Mouse (Mus musculus) ES-Bruce4 (cell line): Measurements from ENCODE around the gene Slc6a20a. TPM values are rescaled to one million over a fixed set of nuclear protein-coding genes. Genes with fewer than 3 reads are reported as not detected.

ENCODE experiments used
- H3K27ac ChIP-seq: 2 replicates; pipeline ENCODE4 v1.5.1; 2012; ENCODE audit warnings: low read length, inconsistent platforms; ENCODE audit not compliant: insufficient read depth
- H3K27me3 ChIP-seq: 2 replicates; pipeline ENCODE4 v1.6.1; 2012; ENCODE audit warnings: mild to moderate bottlenecking, low read length, inconsistent platforms; ENCODE audit not compliant: control insufficient read depth, poor library complexity, insufficient read depth, severe bottlenecking
- H3K36me3 ChIP-seq: 2 replicates; pipeline ENCODE4 v1.6.1; 2012; ENCODE audit warnings: inconsistent platforms, mild to moderate bottlenecking, low read length, moderate library complexity; ENCODE audit not compliant: control insufficient read depth, poor library complexity, insufficient read depth, severe bottlenecking
- H3K4me1 ChIP-seq: one replicate; pipeline ENCODE4 v1.8.1; 2011; ENCODE audit warnings: low read length; ENCODE audit not compliant: control insufficient read depth, insufficient read depth
- H3K4me3 ChIP-seq: 2 replicates; pipeline ENCODE4 v1.5.1; 2011; ENCODE audit warnings: low read depth, mild to moderate bottlenecking, low read length
- H3K9ac ChIP-seq: 2 replicates; pipeline ENCODE4 v1.6.1; 2012; ENCODE audit warnings: low read depth, mild to moderate bottlenecking, inconsistent platforms; ENCODE audit not compliant: poor library complexity, severe bottlenecking
- H3K9me3 ChIP-seq: replicated peaks from 2 replicates; pipeline ENCODE4 v1.6.1; 2012; ENCODE audit warnings: mild to moderate bottlenecking, low read length, inconsistent platforms; ENCODE audit not compliant: control insufficient read depth, poor library complexity, insufficient read depth, severe bottlenecking
- CTCF ChIP-seq: IDR thresholded peaks from one replicate; pipeline ENCODE4 v1.8.1; 2011; ENCODE audit warnings: low read depth, low read length
- EP300 ChIP-seq: IDR thresholded peaks from 2 replicates; pipeline ENCODE4 v1.6.1; 2011; ENCODE audit warnings: low read depth, low read length; ENCODE audit not compliant: insufficient read depth
- POLR2A ChIP-seq: IDR thresholded peaks from one replicate; pipeline ENCODE4 v1.8.1; 2011; ENCODE audit warnings: low read length; ENCODE audit not compliant: insufficient read depth
- polyA plus RNA-seq: library from polyadenylated mRNA; stranded (reverse); fragments of >200 nt; gene quantifications from 2 replicates; pipeline ENCODE4 v1.2.4, GENCODE M21; 2011; ENCODE audit warnings: low read depth; ENCODE audit not compliant: missing spikeins, insufficient read depth, insufficient read length

Slc6a20a gene
- polyA plus RNA-seq, 1 experiment: not detected

DNA sequence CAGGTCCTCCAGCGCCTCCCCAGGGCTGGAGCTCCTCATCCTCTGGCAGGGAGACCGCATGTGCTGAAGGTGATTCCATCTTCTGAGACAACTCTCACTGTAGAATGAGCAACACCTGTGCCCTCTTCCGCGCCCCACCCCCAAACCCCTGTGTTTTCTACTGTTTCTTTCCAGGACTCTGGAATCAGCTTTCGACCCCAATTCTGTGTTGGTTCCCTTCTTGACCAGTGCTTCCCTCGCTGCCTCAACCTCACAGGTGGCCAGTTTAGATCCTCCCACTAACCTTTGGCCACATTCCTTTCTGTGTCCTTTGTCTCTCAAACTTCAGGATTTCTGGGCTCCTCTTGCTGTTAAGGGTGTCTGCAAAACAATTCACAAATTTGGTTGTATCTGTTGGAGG is 46.4 kb downstream of the Slc6a20a start, which contains the start of gene Slc6a20b:
Slc6a20b (minus strand) TSS at position 285 of the 400 bp plus-strand sequence.
- H3K27ac ChIP-seq: no peak within 1 kb of the TSS

DNA sequence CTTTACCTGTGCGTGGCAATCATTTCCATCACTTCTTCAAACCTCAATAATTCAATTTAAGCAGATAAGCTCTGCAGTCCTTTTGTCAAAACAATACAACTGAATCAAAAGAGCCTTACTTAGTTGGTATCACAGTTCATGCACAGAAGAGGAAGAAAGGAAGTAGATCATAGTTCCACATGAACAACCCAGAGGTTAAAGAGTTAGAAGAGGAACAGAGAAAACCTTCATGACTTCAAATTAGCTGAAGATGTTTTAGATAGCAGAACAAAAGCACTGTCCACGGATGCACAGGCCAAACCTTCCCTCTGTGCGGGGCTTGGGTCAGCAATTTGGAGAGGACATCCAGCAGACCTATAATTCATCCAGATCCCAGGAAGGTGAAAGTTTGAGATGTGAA is 47.0 kb downstream of the Slc6a20a start:
- no peak for TF ChIP-seq POLR2A
- TF ChIP-seq CTCF: no peak
- no peak for TF ChIP-seq EP300
- no peaks in the 10 kb centered on the region for H3K9me3 ChIP-seq
- no peaks in the 10 kb centered on the region; the same call in 1 of the 2 replicates for H3K27me3 ChIP-seq

More for the DNA sequence above, 46.4 kb downstream of the Slc6a20a start, which contains the start of gene Slc6a20b:
- no peak within 1 kb of the TSS for H3K4me3 ChIP-seq
- H3K9ac ChIP-seq: no peak within 1 kb of the TSS
- no peak for TF ChIP-seq POLR2A
- no peak for TF ChIP-seq CTCF
- TF ChIP-seq EP300: no peak
- no peaks in the 10 kb centered on the region for H3K36me3 ChIP-seq
- H3K9me3 ChIP-seq: no peaks in the 10 kb centered on the region
- H3K4me1 ChIP-seq: no peaks in the 10 kb centered on the region
- H3K27me3 ChIP-seq: no peaks in the 10 kb centered on the region; the same call in 1 of the 2 replicates

GRCm38 (mm10) chr9:123625821-123626220 is 52.9 kb downstream of the Slc6a20a start:
- Histone ChIP-seq H3K27ac (no peak overlapping the region), H3K4me3 (no peak overlapping the region), H3K4me1 (no peaks in the 10 kb centered on the region), H3K36me3 (no peaks in the 10 kb centered on the region), H3K9me3 (no peaks in the 10 kb centered on the region; the same call in 1 of the 2 replicates), H3K27me3 (no peaks in the 10 kb centered on the region), H3K9ac (no peak overlapping the region)
- TF ChIP-seq EP300 (no peak), CTCF (no peak), POLR2A (no peak)

More for the DNA sequence above, 47.0 kb downstream of the Slc6a20a start:
- H3K4me1 ChIP-seq: no peaks in the 10 kb centered on the region
- H3K4me3 ChIP-seq: no peak overlapping the region
- no peak overlapping the region for H3K9ac ChIP-seq
- H3K27ac ChIP-seq: no peak overlapping the region
- H3K36me3 ChIP-seq: no peaks in the 10 kb centered on the region

DNA sequence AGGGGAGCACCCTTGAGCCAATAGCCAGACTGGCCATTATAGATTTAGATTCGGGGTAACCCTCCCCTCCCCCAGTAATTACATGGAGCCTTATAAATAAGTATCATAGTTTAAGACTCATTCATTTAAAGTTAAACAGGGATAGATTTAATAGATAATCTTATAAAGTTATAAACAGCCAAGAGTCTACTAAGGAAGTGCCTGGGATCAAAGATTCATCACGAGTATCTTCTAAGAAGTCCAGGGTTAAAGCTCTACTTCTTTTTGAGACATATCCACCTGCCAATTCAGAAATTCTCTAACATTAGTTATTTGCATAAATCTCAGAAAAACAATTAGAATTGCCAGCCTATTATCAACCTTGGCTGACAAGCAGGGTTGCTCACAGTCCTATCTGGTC is 53.9 kb downstream of the Slc6a20a start:
- H3K27ac ChIP-seq: no peak overlapping the region
- H3K9ac ChIP-seq: no peak overlapping the region
- TF ChIP-seq POLR2A (no peak), EP300 (no peak), CTCF (no peak)
- no peak overlapping the region for H3K4me3 ChIP-seq
- H3K9me3 ChIP-seq: no peaks in the 10 kb centered on the region; the same call in 1 of the 2 replicates
- no peaks in the 10 kb centered on the region for H3K4me1 ChIP-seq
- H3K27me3 ChIP-seq: no peaks in the 10 kb centered on the region
- no peaks in the 10 kb centered on the region for H3K36me3 ChIP-seq

GRCm38 (mm10) chr9:123620311-123621098 is 58.2 kb downstream of the Slc6a20a start:
- H3K4me3 ChIP-seq: no peak overlapping the region
- H3K4me1 ChIP-seq: no peaks in the 10 kb centered on the region
- TF ChIP-seq POLR2A: no peak
- no peak for TF ChIP-seq CTCF
- no peak for TF ChIP-seq EP300
- H3K27ac ChIP-seq: no peak overlapping the region
- H3K27me3 ChIP-seq: no peaks in the 10 kb centered on the region
- no peaks in the 10 kb centered on the region for H3K36me3 ChIP-seq
- H3K9me3 ChIP-seq: no peaks in the 10 kb centered on the region
- no peak overlapping the region for H3K9ac ChIP-seq

- Histone ChIP-seq H3K4me1 (no peaks in the 10 kb centered on the region), H3K9me3 (no peaks in the 10 kb centered on the region), H3K27ac (no peak overlapping the region), H3K4me3 (no peak overlapping the region), H3K27me3 (no peaks in the 10 kb centered on the region), H3K9ac (no peak overlapping the region), H3K36me3 (no peaks in the 10 kb centered on the region)
- TF ChIP-seq CTCF (no peak), EP300 (no peak), POLR2A (no peak)
Measured at GRCm38 (mm10) chr9:123601529-123601928, 77.2 kb downstream of the Slc6a20a start.
